Mouse (Mus musculus) bone marrow macrophage, adult 2 months (primary cell): ENCODE results near the gene Lrrfip2.

Experiments
- CTCF ChIP-seq: IDR thresholded peaks from 2 replicates; pipeline ENCODE4 v1.5.1; 2012; ENCODE audit warnings: low read depth, mild to moderate bottlenecking, low read length, moderate library complexity
- POLR2A ChIP-seq: IDR thresholded peaks from 2 replicates; pipeline ENCODE4 v1.6.1; 2012; ENCODE audit warnings: mild to moderate bottlenecking, low read depth, low read length, borderline replicate concordance

DNA sequence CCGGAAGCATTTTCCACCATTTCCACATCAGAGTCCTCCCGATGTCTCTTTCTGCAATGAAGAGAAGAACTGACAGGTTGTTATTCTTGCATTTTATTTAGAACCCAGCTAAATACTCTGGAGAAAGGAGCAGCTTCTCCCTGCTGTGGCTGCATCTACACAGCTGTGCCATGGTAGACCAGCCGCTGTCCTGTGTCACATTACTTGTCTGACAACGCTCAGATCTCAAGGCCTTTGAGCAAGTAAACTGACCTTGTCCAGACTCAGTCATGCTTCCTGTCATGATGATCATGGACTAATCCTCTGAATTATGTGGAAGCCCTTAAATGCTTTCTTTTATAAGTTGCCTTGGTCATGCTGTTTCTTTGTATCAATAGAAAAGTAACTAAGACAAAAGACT lies 122.4 kb downstream of the Lrrfip2 start:
- TF ChIP-seq CTCF: no peak
- no peak for TF ChIP-seq POLR2A
